Mouse (Mus musculus) forebrain, embryonic 10.5 days (tissue): Measurements from ENCODE around the gene Apoc4. TPM values are rescaled to one million over a fixed set of nuclear protein-coding genes. Genes with fewer than 3 reads are reported as not detected.

Source experiments
- DNase-seq: peaks from one replicate; pipeline ENCODE4 v3.0.0-alpha.2; 2017; ENCODE audit warnings: low spot score; ENCODE audit errors: extremely low spot score
- H3K27ac ChIP-seq: fragments of 300-500 bp; sonication (generic); 2 replicates; pipeline ENCODE4 v1.5.1; 2016; ENCODE audit warnings: mild to moderate bottlenecking
- H3K27me3 ChIP-seq: fragments of 300-500 bp; sonication (generic); 2 replicates; pipeline ENCODE4 v1.6.1; 2016; ENCODE audit warnings: mild to moderate bottlenecking; ENCODE audit not compliant: poor library complexity, severe bottlenecking
- H3K36me3 ChIP-seq: fragments of 300-500 bp; sonication (generic); replicated peaks from 2 replicates; pipeline ENCODE4 v1.6.1; 2016; ENCODE audit warnings: mild to moderate bottlenecking, moderate library complexity
- H3K4me1 ChIP-seq: fragments of 300-500 bp; sonication (generic); 2 replicates; pipeline ENCODE4 v1.6.1; 2016
- H3K4me3 ChIP-seq: fragments of 300-500 bp; sonication (generic); 2 replicates; pipeline ENCODE4 v1.5.1; 2016; ENCODE audit warnings: mild to moderate bottlenecking, moderate library complexity
- H3K9me3 ChIP-seq: fragments of 300-500 bp; sonication (generic); 2 replicates; pipeline ENCODE4 v1.6.1; 2016; ENCODE audit warnings: mild to moderate bottlenecking, moderate library complexity
- WGBS: fragments of 180-500 bp; shearing (Covaris S2); methylation state at CpG from one replicate; pipeline ENCODE4 v1.1.7; 2016; 5-methylcytosine and 5-hydroxymethylcytosine counted together
- polyA plus RNA-seq: library from polyadenylated mRNA; unstranded; fragments of >200 nt; fragmentation: Nextera tagmentation; extraction: Ambion mirVana; gene quantifications from 2 replicates; pipeline ENCODE4 v1.2.1, GENCODE M21; 2016

The Apoc4 gene
- polyA plus RNA-seq, 1 experiment from 2014 or later: not detected

GRCm38 (mm10) chr7:19629361-19629734, 51.9 kb downstream of the Apoc4 start, which contains the start of gene Relb:
TSS of gene Relb (minus strand) at chr7:19629438.
- Histone ChIP-seq H3K27me3 (no peaks in the 10 kb centered on the region), H3K36me3 (peaks cover 26% of the 10 kb centered on the region), H3K4me3 (peak within 1 kb of the TSS; percentile 74), H3K9me3 (no peaks in the 10 kb centered on the region), H3K27ac (peak within 1 kb of the TSS; percentile 76), H3K4me1 (peaks cover 24% of the 10 kb centered on the region)
- DNase-seq: peak; percentile 89
- 1% methylated on average over 35 of the region's 41 CpGs for WGBS

DNA sequence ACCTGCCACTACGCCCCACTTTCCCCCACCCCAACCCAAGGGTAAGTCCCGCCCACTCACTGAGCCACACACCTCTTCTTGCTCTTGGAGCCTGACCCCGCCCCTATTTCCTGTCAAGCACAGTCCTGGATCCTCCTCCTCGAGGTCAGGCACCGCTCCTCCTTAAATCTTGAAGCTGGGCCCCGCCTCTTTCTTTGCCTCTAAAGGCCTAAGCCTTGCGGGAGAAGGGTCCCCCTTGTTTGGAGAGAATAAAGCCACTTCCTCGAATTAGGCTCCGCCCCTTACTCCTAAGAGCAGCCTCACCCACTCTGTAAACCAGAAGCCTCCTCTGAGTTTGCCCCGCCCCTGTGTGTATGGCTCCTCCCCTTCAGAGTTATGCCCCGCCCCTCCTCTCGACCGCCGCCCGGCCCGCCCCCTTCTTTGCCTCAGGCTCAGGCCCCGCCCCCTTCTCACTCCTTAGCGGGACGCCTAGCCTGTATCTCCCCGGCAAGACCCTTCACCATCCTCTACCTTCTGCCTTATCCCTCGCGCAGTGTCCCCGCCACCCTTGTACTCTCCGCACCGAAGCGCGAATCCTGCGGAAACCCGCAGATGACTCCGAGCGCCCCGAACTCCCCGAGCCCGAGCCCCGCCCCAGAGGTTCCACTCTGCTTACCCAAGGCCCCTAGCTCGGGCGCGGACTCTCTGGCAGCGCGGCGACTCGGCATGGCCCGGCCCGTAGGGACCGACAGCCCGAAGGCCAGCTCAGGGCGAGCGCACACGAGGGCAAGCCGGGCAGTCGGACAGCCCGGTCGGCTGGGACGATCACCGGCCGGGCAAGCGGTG, 52.5 kb downstream of the Apoc4 start:
- DNase-seq: peak; percentile 94
- Histone ChIP-seq H3K27me3 (no peaks in the 10 kb centered on the region), H3K4me3 (peak overlapping the region; percentile 74), H3K27ac (peak overlapping the region; percentile 76), H3K36me3 (peaks cover 20% of the 10 kb centered on the region), H3K4me1 (peaks cover 24% of the 10 kb centered on the region), H3K9me3 (no peaks in the 10 kb centered on the region)
- WGBS: under 1% methylated on average over 56 of the region's 57 CpGs

DNA sequence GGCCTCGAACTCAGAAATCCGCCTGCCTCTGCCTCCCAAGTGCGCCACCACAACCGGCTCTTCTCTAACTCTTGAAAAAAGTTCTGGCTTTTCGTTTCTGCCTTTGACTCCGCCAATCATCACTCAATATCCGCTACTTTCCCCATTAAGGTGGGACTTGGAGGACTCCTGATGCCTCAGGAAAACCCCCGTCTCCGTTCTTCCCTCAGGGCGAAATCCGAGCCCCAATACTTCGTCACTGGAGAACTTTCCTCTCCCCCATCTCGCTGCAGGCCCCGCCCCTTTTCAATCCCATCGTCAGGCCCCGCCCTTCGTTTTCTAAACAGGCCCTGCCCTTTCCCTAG, 53.1 kb downstream of the Apoc4 start:
- peak overlapping the region; percentile 76; the same call in 1 of the 2 replicates for H3K27ac ChIP-seq
- WGBS: 17% methylated on average over 17 of the region's 17 CpGs
- H3K4me1 ChIP-seq: peaks cover 24% of the 10 kb centered on the region
- H3K9me3 ChIP-seq: no peaks in the 10 kb centered on the region
- DNase-seq: no peak
- no peaks in the 10 kb centered on the region for H3K27me3 ChIP-seq
- peaks cover 14% of the 10 kb centered on the region for H3K36me3 ChIP-seq
- peak overlapping the region; percentile 74 for H3K4me3 ChIP-seq

Other genes starting within 250 kb of the Apoc4 start
- 5.7 and 6.5 TPM in 2 replicates for gene Mark4, start 222.7 kb downstream of the Apoc4 start, polyA plus RNA-seq
- gene Exoc3l2, start 218.1 kb downstream of the Apoc4 start, polyA plus RNA-seq: 0.82 and 0.99 TPM in 2 replicates
- 2.1 and 2.3 TPM in 2 replicates for gene Bloc1s3, start 173.1 kb downstream of the Apoc4 start, polyA plus RNA-seq
- gene Trappc6a, start 173.1 kb downstream of the Apoc4 start, polyA plus RNA-seq: 53.8 and 60.9 TPM in 2 replicates
- 0.06 and 0.12 TPM in 2 replicates for gene Nkpd1, start 163.6 kb downstream of the Apoc4 start, polyA plus RNA-seq
- gene Ppp1r37, start 118.4 kb downstream of the Apoc4 start, polyA plus RNA-seq: 20.2 and 22.2 TPM in 2 replicates
- 0.30 and 0.47 TPM in 2 replicates for gene Zfp296, start 104.2 kb downstream of the Apoc4 start, polyA plus RNA-seq
- 180 and 186 TPM in 2 replicates for gene Gemin7, start 103.9 kb downstream of the Apoc4 start, polyA plus RNA-seq
- gene Clasrp, start 77.0 kb downstream of the Apoc4 start, polyA plus RNA-seq: 53.6 and 54.0 TPM in 2 replicates
- gene Relb, start 52.0 kb downstream of the Apoc4 start, polyA plus RNA-seq: 3.0 TPM in 2 replicates
- 70.6 and 75.6 TPM in 2 replicates for gene Clptm1, start 16.4 kb downstream of the Apoc4 start, polyA plus RNA-seq
- gene Apoc2, start 3.5 kb downstream of the Apoc4 start, polyA plus RNA-seq: 0.39 TPM in 1 of 2 replicates, not detected in the other
- not detected in 2 replicates for gene Gm44805, start 56 bp downstream of the Apoc4 start, polyA plus RNA-seq
- gene Apoc1, start 11.2 kb upstream of the Apoc4 start, polyA plus RNA-seq: 2.3 TPM in 2 replicates
- gene Apoe, start 17.7 kb upstream of the Apoc4 start, polyA plus RNA-seq: 140 and 154 TPM in 2 replicates
- gene Tomm40, start 34.0 kb upstream of the Apoc4 start, polyA plus RNA-seq: 187 and 205 TPM in 2 replicates
- gene Nectin2, start 69.0 kb upstream of the Apoc4 start, polyA plus RNA-seq: 84.2 and 97.3 TPM in 2 replicates
- 33.1 and 37.3 TPM in 2 replicates for gene Bcam, start 89.5 kb upstream of the Apoc4 start, polyA plus RNA-seq
- 0.53 and 1.2 TPM in 2 replicates for gene Cblc, start 115.3 kb upstream of the Apoc4 start, polyA plus RNA-seq
- 0.91 and 1.4 TPM in 2 replicates for gene Bcl3, start 141.3 kb upstream of the Apoc4 start, polyA plus RNA-seq
- 0.26 TPM in 1 of 2 replicates, not detected in the other for gene Gm19345, start 170.5 kb upstream of the Apoc4 start, polyA plus RNA-seq
- gene Ceacam16, start 179.8 kb upstream of the Apoc4 start, polyA plus RNA-seq: not detected in 2 replicates
- not detected in 2 replicates for gene Ceacam19, start 206.5 kb upstream of the Apoc4 start, polyA plus RNA-seq
- 4.7 and 4.8 TPM in 2 replicates for gene Pvr, start 239.7 kb upstream of the Apoc4 start, polyA plus RNA-seq